Mouse (Mus musculus): ENCODE data around the gene Zfp365.

- TF ChIP-seq EP300 (IDR thresholded peaks at IDR 0.05; ENCODE audit: low read length) (no peak), JUND (conservative IDR thresholded peaks at IDR 0.05; ENCODE audit: low read depth, low read length) (no peak), NELFE (IDR thresholded peaks at IDR 0.05; ENCODE audit: low read depth, low read length) (no peak), USF2 (conservative IDR thresholded peaks at IDR 0.05; ENCODE audit: low read depth, low read length) (no peak), CTCF (conservative IDR thresholded peaks at IDR 0.05 in 1 of 2, IDR thresholded peaks at IDR 0.05 in 1 of 2; ENCODE audit: low read depth in 2 of 2, low read length in 2 of 2) (no peak), RCOR1 (conservative IDR thresholded peaks at IDR 0.05; ENCODE audit: low read depth, low read length) (no peak), UBTF (IDR thresholded peaks at IDR 0.05; ENCODE audit: low read depth, low read length) (no peak), MAFK (IDR thresholded peaks at IDR 0.05; ENCODE audit: insufficient replicate concordance, low read length) (no peak), ETS1 (conservative IDR thresholded peaks at IDR 0.05; ENCODE audit: low read depth, low read length) (no peak), MAX (IDR thresholded peaks at IDR 0.05; ENCODE audit: low read length) (peak; percentile 27; the same call in 1 of the 2 replicates), POLR2A (IDR thresholded peaks at IDR 0.05; ENCODE audit: low read depth, low read length) (no peak), CHD1 (IDR thresholded peaks at IDR 0.05; ENCODE audit: low read depth, low read length) (no peak), ZC3H11A (IDR thresholded peaks at IDR 0.05; ENCODE audit: low read depth, low read length) (no peak), SIN3A (IDR thresholded peaks at IDR 0.05; ENCODE audit: low read length) (no peak)
Observed at GRCm38 (mm10) chr10:67912337-67912776, at the start of gene Zfp365.
